Mouse (Mus musculus) C2C12 (cell line): ENCODE data around the gene Arfgap2. TPM values are rescaled to one million over a fixed set of nuclear protein-coding genes. Genes with fewer than 3 reads are reported as not detected.

Experiments
- H3K27me3 ChIP-seq: one replicate; pipeline ENCODE4 v1.6.1; 2011; ENCODE audit not compliant: control insufficient read depth, insufficient read depth, insufficient read length
- H3K36me3 ChIP-seq: one replicate; pipeline ENCODE4 v1.6.1; 2011; ENCODE audit not compliant: control insufficient read depth, insufficient read depth
- H3K4me3 ChIP-seq: one replicate; pipeline ENCODE4 v1.5.1; 2011; ENCODE audit warnings: mild to moderate bottlenecking, control low read depth; ENCODE audit not compliant: poor library complexity, insufficient read depth, severe bottlenecking
- H3K79me2 ChIP-seq: one replicate; pipeline ENCODE4 v1.6.1; 2011; ENCODE audit not compliant: control insufficient read depth, insufficient read depth
- H3K79me3 ChIP-seq: one replicate; pipeline ENCODE4 v1.6.1; 2011; ENCODE audit warnings: low read depth, control low read depth
- H3ac ChIP-seq: one replicate; pipeline ENCODE3; 2011; ENCODE audit warnings: low read depth; ENCODE audit not compliant: control insufficient read depth, insufficient read length
- CEBPB ChIP-seq: IDR thresholded peaks from one replicate; pipeline ENCODE4 v1.6.1; 2011; ENCODE audit warnings: low read depth, mild to moderate bottlenecking, control low read depth, moderate library complexity
- CTCF ChIP-seq: IDR thresholded peaks from one replicate; pipeline ENCODE4 v1.5.1; 2011; ENCODE audit not compliant: control insufficient read depth, insufficient read depth, insufficient read length
- FOSL1 ChIP-seq: IDR thresholded peaks from one replicate; pipeline ENCODE4 v1.8.0; 2011; ENCODE audit warnings: mild to moderate bottlenecking, low read length; ENCODE audit not compliant: poor library complexity, insufficient read depth, severe bottlenecking
- MAX ChIP-seq: IDR thresholded peaks from one replicate; pipeline ENCODE4 v1.6.1; 2011; ENCODE audit warnings: mild to moderate bottlenecking, control low read depth
- MYOD1 ChIP-seq: IDR thresholded peaks from one replicate; pipeline ENCODE4 v1.6.1; 2011; ENCODE audit warnings: low read depth; ENCODE audit not compliant: control insufficient read depth, insufficient read length
- MYOG ChIP-seq: IDR thresholded peaks from one replicate; pipeline ENCODE4 v1.6.1; 2011; ENCODE audit not compliant: control insufficient read depth, insufficient read length; ENCODE audit errors: extremely low read depth
- USF1 ChIP-seq: IDR thresholded peaks from one replicate; pipeline ENCODE4 v1.6.1; 2011; ENCODE audit warnings: low read depth, mild to moderate bottlenecking, control low read depth, moderate library complexity
- polyA plus RNA-seq: library from polyadenylated mRNA; unstranded; fragments of >200 nt; fragmentation: generic; extraction: Trizol; gene quantifications from one replicate; pipeline ENCODE4 v1.2.1, GENCODE M21; 2012; ENCODE audit warnings: missing spikeins

Arfgap2 gene
- polyA plus RNA-seq, 1 experiment: 67.5 TPM

GRCm38 (mm10) chr2:91278749-91279371 is 14.1 kb downstream of the Arfgap2 start:
- peaks cover 33% of the 10 kb centered on the region for H3K36me3 ChIP-seq
- no peaks in the 10 kb centered on the region for H3K79me2 ChIP-seq
- no peaks in the 10 kb centered on the region for H3K79me3 ChIP-seq
- H3K4me3 ChIP-seq: no peak overlapping the region
- H3K27me3 ChIP-seq: no peaks in the 10 kb centered on the region
- TF ChIP-seq CTCF (peak; percentile 78), MYOG (no peak)
- H3ac ChIP-seq: no peak overlapping the region

DNA sequence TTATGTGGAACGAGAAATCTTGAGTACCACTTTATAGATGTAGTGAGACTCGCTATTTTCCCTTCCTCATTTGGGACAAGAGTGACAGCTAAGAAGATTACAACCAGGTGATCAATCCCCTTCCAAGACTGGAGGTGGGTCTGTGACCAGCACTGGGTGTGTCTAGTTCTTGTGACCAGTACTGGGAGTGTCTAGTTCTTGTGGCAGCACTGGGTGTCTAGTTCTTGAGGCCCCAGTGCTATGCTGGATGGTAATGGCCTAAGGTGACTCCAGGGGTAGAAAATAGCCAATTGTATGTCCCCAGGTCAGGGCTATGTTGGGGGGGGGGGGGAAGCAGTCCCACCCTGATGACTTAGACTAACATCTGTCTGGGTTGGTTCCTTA is 14.6 kb downstream of the Arfgap2 start:
- Histone ChIP-seq H3K79me2 (no peaks in the 10 kb centered on the region), H3K27me3 (no peaks in the 10 kb centered on the region), H3ac (no peak overlapping the region), H3K4me3 (no peak overlapping the region), H3K36me3 (peaks cover 28% of the 10 kb centered on the region), H3K79me3 (no peaks in the 10 kb centered on the region)
- TF ChIP-seq MAX (no peak), CEBPB (no peak), FOSL1 (no peak), CTCF (no peak), MYOD1 (no peak), USF1 (no peak), MYOG (no peak)

DNA sequence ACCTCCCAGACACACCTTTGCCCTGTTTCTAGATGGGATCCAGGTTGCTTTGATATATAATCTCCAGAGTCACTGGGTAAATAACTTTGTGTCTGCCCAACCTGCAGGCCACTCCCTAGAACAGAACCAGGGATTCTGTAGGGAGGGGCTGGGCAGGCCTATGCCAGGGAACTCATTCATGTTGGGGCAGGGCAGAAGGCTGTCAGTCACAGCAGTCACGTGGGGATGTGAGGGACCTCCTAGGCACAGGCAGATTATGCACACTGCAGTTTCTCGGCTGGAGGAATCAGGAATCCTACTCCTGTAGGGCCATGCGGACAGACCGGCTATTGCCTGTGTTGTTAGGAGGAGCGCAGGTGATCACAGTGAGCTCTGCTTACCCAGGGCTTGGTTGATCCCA is 16.6 kb downstream of the Arfgap2 start:
- H3ac ChIP-seq: no peak overlapping the region
- no peak overlapping the region for H3K4me3 ChIP-seq
- no peaks in the 10 kb centered on the region for H3K79me3 ChIP-seq
- H3K27me3 ChIP-seq: no peaks in the 10 kb centered on the region
- no peak for TF ChIP-seq FOSL1
- no peak for TF ChIP-seq CTCF
- TF ChIP-seq MAX: no peak
- no peak for TF ChIP-seq MYOG
- TF ChIP-seq MYOD1: no peak
- no peak for TF ChIP-seq USF1
- no peak for TF ChIP-seq CEBPB
- no peaks in the 10 kb centered on the region for H3K79me2 ChIP-seq
- H3K36me3 ChIP-seq: peaks cover 9% of the 10 kb centered on the region

DNA sequence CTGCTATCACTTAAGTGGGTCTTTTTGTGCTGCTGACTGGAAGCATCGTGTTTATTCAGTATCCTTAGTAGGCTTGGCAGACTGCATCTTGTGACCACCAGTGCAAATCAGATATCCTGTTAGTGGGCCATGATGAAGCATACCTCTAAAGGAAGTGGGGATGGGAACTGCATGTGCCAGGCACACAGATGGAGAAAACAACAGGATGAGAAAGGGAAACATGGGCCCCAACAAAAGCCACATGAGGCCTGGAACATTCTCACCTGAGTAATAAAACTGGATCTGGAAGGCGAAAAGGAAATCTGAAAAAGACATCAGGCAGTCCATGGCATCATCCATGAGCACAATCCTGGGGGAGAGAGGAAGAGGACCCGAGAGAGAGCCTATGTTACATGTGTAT is 19.2 kb downstream of the Arfgap2 start:
- no peak overlapping the region for H3K4me3 ChIP-seq
- no peaks in the 10 kb centered on the region for H3K79me2 ChIP-seq
- TF ChIP-seq CEBPB (no peak), MAX (no peak), FOSL1 (no peak), MYOG (no peak), MYOD1 (no peak), CTCF (no peak), USF1 (no peak)
- H3K36me3 ChIP-seq: no peaks in the 10 kb centered on the region
- no peak overlapping the region for H3ac ChIP-seq
- no peaks in the 10 kb centered on the region for H3K27me3 ChIP-seq
- no peaks in the 10 kb centered on the region for H3K79me3 ChIP-seq

GRCm38 (mm10) chr2:91284375-91285199 is 19.8 kb downstream of the Arfgap2 start:
- H3K27me3 ChIP-seq: no peaks in the 10 kb centered on the region
- no peak overlapping the region for H3K4me3 ChIP-seq
- no peak overlapping the region for H3ac ChIP-seq
- no peak for TF ChIP-seq MYOD1
- no peak for TF ChIP-seq FOSL1
- no peaks in the 10 kb centered on the region for H3K79me3 ChIP-seq
- no peaks in the 10 kb centered on the region for H3K36me3 ChIP-seq
- H3K79me2 ChIP-seq: no peaks in the 10 kb centered on the region

DNA sequence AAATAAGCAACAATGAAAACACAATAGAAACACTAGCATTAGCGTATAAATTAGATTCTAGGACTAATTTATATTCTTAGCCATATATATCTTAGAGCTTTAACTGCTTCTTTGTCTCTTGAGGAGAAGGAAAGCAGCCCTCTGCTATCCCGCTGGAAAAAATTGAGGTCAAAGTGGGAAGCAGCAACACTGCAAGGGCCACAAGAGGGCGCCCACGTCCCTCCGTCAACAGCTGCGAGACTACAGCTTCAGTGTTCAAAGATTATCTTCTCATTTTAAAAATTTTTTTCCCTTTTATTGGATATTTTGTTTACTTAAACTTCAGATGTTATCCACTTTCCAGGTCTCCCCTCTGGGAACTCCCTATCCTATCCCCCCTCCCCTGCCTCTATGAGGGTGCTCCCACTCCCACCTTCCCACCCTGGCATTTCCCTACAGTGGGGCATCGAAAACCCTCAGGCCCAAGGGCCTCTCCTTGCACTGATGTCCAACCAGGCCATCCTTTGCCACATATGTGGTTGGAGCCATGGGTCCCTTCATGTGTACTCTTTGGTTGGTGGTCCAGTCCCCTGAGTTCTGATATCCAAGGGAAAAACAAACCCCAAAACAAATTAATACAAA is 21.2 kb downstream of the Arfgap2 start:
- no peak overlapping the region for H3ac ChIP-seq
- TF ChIP-seq MYOG (no peak), CTCF (peak; percentile 82)
- H3K79me3 ChIP-seq: no peaks in the 10 kb centered on the region
- no peaks in the 10 kb centered on the region for H3K79me2 ChIP-seq
- no peak overlapping the region for H3K4me3 ChIP-seq
- no peaks in the 10 kb centered on the region for H3K27me3 ChIP-seq
- no peaks in the 10 kb centered on the region for H3K36me3 ChIP-seq
